8 mouse cellular contexts compared by ENCODE assay signal in genomic region chr1:180263364-180263997, GRCm38 (mm10). TPM values are rescaled to one million over a fixed set of nuclear protein-coding genes. Genes with fewer than 3 reads are reported as not detected.
DNase-seq lines count a peak whose midpoint lies in the region; ATAC-seq and TF ChIP-seq lines count a peak whose summit lies in the region.

Psen2 (minus strand) TSS chr1:180263438.

- no peaks in the 10 kb centered on the region for H3K36me3 ChIP-seq in intestine, embryonic 14.5 days (ENCODE audit: control insufficient read depth, insufficient read depth, low read length)
- H3K36me3 ChIP-seq in liver, embryonic 15.5 days (replicated peaks): no peaks in the 10 kb centered on the region
- H3K36me3 ChIP-seq in neural tube, embryonic 15.5 days: no peaks in the 10 kb centered on the region

- no peaks in the 10 kb centered on the region for H3K9me3 ChIP-seq in intestine, embryonic 14.5 days (ENCODE audit: control insufficient read depth, low read length)
- H3K9me3 ChIP-seq in liver, embryonic 15.5 days (replicated peaks): no peaks in the 10 kb centered on the region
- H3K9me3 ChIP-seq in neural tube, embryonic 15.5 days (replicated peaks): no peaks in the 10 kb centered on the region

- H3K4me3 ChIP-seq in layer of hippocampus, adult 2 months: no peak within 1 kb of the TSS
- no peak within 1 kb of the TSS for H3K4me3 ChIP-seq in intestine, embryonic 14.5 days (ENCODE audit: low read depth, low read length)
- H3K4me3 ChIP-seq in liver, embryonic 15.5 days (replicated peaks): 0 out of 2 replicates have a peak within 1 kb of the TSS, but pooled peaks have one; percentile 36
- H3K4me3 ChIP-seq in neural tube, embryonic 15.5 days (replicated peaks): no peak within 1 kb of the TSS

- WGBS in intestine, embryonic 14.5 days: 20% methylated on average over 7 of the region's 7 CpGs
- WGBS in liver, embryonic 15.5 days (ENCODE audit: insufficient replicate concordance): 20% methylated on average over 7 of the region's 7 CpGs
- 26% methylated on average over 7 of the region's 7 CpGs for WGBS in neural tube, embryonic 15.5 days

- TF ChIP-seq CTCF in layer of hippocampus, adult 2 months (conservative IDR thresholded peaks at IDR 0.05): peak; percentile 76

- no peak within 1 kb of the TSS for H3K4me2 ChIP-seq in intestine, embryonic 14.5 days (ENCODE audit: low read length)
- H3K4me2 ChIP-seq in liver, embryonic 15.5 days: peak within 1 kb of the TSS; percentile 66
- no peak within 1 kb of the TSS for H3K4me2 ChIP-seq in neural tube, embryonic 15.5 days

- no peak for DNase-seq in layer of hippocampus, adult 2 months (ENCODE audit: low spot score in 2 of 2)
- DNase-seq in layer of hippocampus, adult 9-11 months: no peak
- no peak for DNase-seq in intestine, embryonic 14.5 days (ENCODE audit: low spot score)
- no peak for DNase-seq in cerebellum, adult 11 months

- H3K27me3 ChIP-seq in intestine, embryonic 14.5 days (replicated peaks; ENCODE audit: control insufficient read depth, insufficient read depth, low read length): no peaks in the 10 kb centered on the region
- H3K27me3 ChIP-seq in liver, embryonic 15.5 days: peaks cover 13% of the 10 kb centered on the region; the same call in 1 of the 2 replicates
- H3K27me3 ChIP-seq in neural tube, embryonic 15.5 days (replicated peaks): peaks cover 6% of the 10 kb centered on the region; the same call in 1 of the 2 replicates

- H3K4me1 ChIP-seq in intestine, embryonic 14.5 days (replicated peaks; ENCODE audit: control insufficient read depth, insufficient read depth, low read length): peaks cover 9% of the 10 kb centered on the region; the same call in 1 of the 2 replicates
- peaks cover 76% of the 10 kb centered on the region for H3K4me1 ChIP-seq in liver, embryonic 15.5 days (replicated peaks)
- H3K4me1 ChIP-seq in neural tube, embryonic 15.5 days: no peaks in the 10 kb centered on the region

- H3K27ac ChIP-seq in layer of hippocampus, adult 2 months: no peak within 1 kb of the TSS
- no peak within 1 kb of the TSS for H3K27ac ChIP-seq in intestine, embryonic 14.5 days (ENCODE audit: low read depth)
- H3K27ac ChIP-seq in liver, embryonic 15.5 days (replicated peaks): peak within 1 kb of the TSS; percentile 84
- H3K27ac ChIP-seq in neural tube, embryonic 15.5 days (replicated peaks): no peak within 1 kb of the TSS

- H3K9ac ChIP-seq in intestine, embryonic 14.5 days (ENCODE audit: low read length): no peak within 1 kb of the TSS
- H3K9ac ChIP-seq in liver, embryonic 15.5 days: 0 out of 2 replicates have a peak within 1 kb of the TSS, but pooled peaks have one; percentile 11
- H3K9ac ChIP-seq in neural tube, embryonic 15.5 days (replicated peaks): no peak within 1 kb of the TSS

- ATAC-seq in activated CD4-positive, CD25-positive, alpha-beta regulatory T cell, adult 4 months: no peak
- ATAC-seq in granulocyte monocyte progenitor cell, adult 5-6 weeks (replicated peaks; ENCODE audit: poor library complexity, severe bottlenecking): peak; percentile 73
- no peak for ATAC-seq in intestine, embryonic 14.5 days (replicated peaks; ENCODE audit: low FRiP score, low TSS enrichment, low read depth)
- ATAC-seq in liver, embryonic 15.5 days (ENCODE audit: insufficient read depth): no peak
- no peak for ATAC-seq in neural tube, embryonic 15.5 days (ENCODE audit: low FRiP score)

RNA-seq across cellular contexts. Expression of gene Psen2, which starts in this region (rescaled TPM):
- 10 to 100 TPM; 17.2 to 22.2 TPM for total RNA-seq in layer of hippocampus, adult 2 months (2021)
- polyA plus RNA-seq in activated CD4-positive, CD25-positive, alpha-beta regulatory T cell, adult 4 months (2017; shearing (Covaris generic)): 100 to 1,000 TPM; 109 to 116 TPM
- 25.5 and 27.9 TPM in 2 replicates for total RNA-seq in granulocyte monocyte progenitor cell, adult 5-6 weeks (2014; fragmentation: Nextera tagmentation)
- 19.6 and 24.5 TPM in 2 replicates for total RNA-seq in granulocyte monocyte progenitor cell, adult 5-6 weeks (2017)
- 13.9 and 15.6 TPM in 2 replicates for polyA plus RNA-seq in intestine, embryonic 14.5 days (2014; fragmentation: Nextera tagmentation; extraction: Ambion mirVana)
- polyA plus RNA-seq in liver, embryonic 15.5 days (2015; fragmentation: Nextera tagmentation; extraction: Ambion mirVana): 27.0 and 30.6 TPM in 2 replicates
- polyA plus RNA-seq in neural tube, embryonic 15.5 days (2015; fragmentation: Nextera tagmentation; extraction: Ambion mirVana): 16.8 and 19.8 TPM in 2 replicates
